Mouse (Mus musculus) C2C12 (cell line): ENCODE measurements around the gene Psmd3.

ENCODE experiments used
- CTCF ChIP-seq: IDR thresholded peaks from one replicate; pipeline ENCODE4 v1.5.1; 2011; ENCODE audit not compliant: control insufficient read depth, insufficient read depth, insufficient read length
- MAX ChIP-seq: IDR thresholded peaks from one replicate; pipeline ENCODE4 v1.6.1; 2011; ENCODE audit warnings: mild to moderate bottlenecking, control low read depth
- USF1 ChIP-seq: IDR thresholded peaks from one replicate; pipeline ENCODE4 v1.6.1; 2011; ENCODE audit warnings: low read depth, mild to moderate bottlenecking, control low read depth, moderate library complexity

DNA sequence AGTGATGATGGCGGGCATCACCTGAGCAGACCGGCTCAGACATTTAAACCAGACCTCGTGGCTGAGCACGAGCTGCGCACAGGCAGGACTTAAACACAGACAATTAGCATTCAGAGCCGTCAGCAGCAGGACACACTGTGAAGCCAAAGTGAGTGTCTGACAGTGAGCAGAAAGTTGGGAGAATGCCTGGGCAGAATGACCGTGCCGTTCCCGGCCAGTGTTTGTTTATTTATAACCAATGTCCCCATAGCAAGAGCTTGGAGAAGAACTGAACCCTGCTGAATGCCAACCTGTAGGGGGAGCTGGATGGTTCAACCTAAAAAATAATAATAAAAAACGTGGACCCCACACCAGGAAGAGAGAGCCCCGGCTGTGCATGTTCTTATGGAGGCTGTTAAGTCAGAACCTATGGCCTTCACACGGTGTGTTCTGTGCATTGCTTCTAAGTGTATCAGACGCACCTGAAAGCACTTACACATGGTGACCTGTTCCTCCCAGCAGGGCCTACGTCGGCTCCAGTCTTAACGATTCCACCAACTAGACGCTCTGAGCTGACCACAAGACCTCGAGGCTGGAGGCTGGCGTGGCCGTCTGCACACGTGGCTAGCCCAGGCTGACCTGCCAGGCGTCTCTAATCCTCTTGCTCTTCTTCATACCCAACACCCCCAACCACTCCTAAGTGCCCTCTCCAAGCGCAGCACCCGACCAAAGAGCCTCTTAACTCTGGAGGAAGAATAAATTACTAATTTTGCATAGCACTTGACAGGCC is 39.3 kb downstream of the Psmd3 start:
- TF ChIP-seq MAX (no peak), CTCF (no peak), USF1 (no peak)
